Mouse (Mus musculus): Measurements from ENCODE around the gene Orc1.
A peak's percentile ranks its signal among the peaks of the same experiment; 100 is the strongest.

Gene Orc1

GRCm38 (mm10) chr4:108635101-108635500, 55.9 kb downstream of the Orc1 start:
- ATAC-seq (ENCODE audit: low TSS enrichment): no peak

DNA sequence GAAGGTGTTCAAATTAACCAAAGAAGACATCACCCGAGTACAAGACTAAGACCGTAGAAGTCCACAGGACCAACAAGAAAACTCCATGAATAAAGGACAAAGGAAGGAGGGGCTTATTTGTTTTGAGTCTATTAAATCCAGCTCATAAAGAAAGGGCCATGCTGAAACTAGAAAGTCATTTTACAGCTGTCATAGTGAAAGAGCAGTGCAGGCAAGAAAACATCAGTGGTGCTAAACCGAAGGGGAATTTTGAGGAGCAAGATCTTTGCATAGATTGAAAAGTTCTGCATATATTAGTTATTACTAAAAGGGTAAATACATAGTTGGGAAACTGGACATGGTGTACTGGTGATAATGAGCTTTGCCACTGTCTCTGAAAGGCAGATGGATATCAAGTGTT, 58.5 kb downstream of the Orc1 start:
- no peak for ATAC-seq (ENCODE audit: low TSS enrichment)

GRCm38 (mm10) chr4:108638752-108639151, 59.5 kb downstream of the Orc1 start:
- no peak for ATAC-seq (ENCODE audit: low TSS enrichment)

DNA sequence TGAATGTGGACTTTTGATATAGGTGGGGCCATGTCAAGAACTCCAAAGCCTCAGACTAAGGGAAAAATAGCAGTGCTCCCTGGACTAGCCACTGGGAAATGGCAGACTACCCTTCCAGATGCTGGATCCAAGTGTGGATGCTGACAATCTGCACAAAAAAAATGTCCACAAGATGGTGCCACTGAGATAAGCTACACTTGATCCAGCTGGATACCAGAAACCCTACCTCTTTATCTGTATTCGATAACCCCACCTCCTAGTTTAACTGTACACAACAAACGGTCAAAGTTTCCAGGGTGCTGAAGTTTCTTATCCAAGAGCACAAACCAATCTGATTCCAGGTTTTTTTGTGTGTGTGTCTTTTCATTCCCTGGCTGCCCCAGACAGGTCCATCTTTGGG, 85.2 kb downstream of the Orc1 start:
- 0 out of 2 replicates have a peak, but pooled peaks have one; percentile 50 for ATAC-seq (ENCODE audit: low TSS enrichment)
